Mouse (Mus musculus) cerebellum, adult 2 months (tissue): ENCODE results near the gene Ksr1. TPM values are rescaled to one million over a fixed set of nuclear protein-coding genes. Genes with fewer than 3 reads are reported as not detected.

Experiments used
- DNase-seq, 2 experiments: peaks; one replicate each; pipeline ENCODE4 v3.0.0; 2021
- H3K27ac ChIP-seq: fragments of 200-500 bp; 2 replicates; pipeline ENCODE4 v1.5.1; 2012; ENCODE audit warnings: low read length, control low read depth, inconsistent platforms; ENCODE audit not compliant: insufficient read depth
- H3K27me3 ChIP-seq: fragments of 200-500 bp; 2 replicates; pipeline ENCODE4 v1.6.1; 2012; ENCODE audit warnings: inconsistent platforms, mild to moderate bottlenecking, low read length, moderate library complexity; ENCODE audit not compliant: control insufficient read depth, insufficient read depth
- H3K4me1 ChIP-seq: fragments of 200-500 bp; 2 replicates; pipeline ENCODE4 v1.6.1; 2011; ENCODE audit warnings: low read length; ENCODE audit not compliant: control insufficient read depth, insufficient read depth
- H3K4me3 ChIP-seq: fragments of 200-500 bp; replicated peaks from 2 replicates; pipeline ENCODE3; 2011; ENCODE audit warnings: mild to moderate bottlenecking, low read depth, low read length, control low read depth; ENCODE audit not compliant: insufficient read depth
- CTCF ChIP-seq: fragments of 200-500 bp; IDR thresholded peaks from 2 replicates; pipeline ENCODE4 v1.5.1; 2011; ENCODE audit warnings: low read depth, mild to moderate bottlenecking, control low read depth, low read length, moderate library complexity, borderline replicate concordance; ENCODE audit not compliant: insufficient read depth
- POLR2A ChIP-seq: fragments of 200-500 bp; IDR thresholded peaks from 2 replicates; pipeline ENCODE4 v1.6.1; 2011; ENCODE audit warnings: low read length, control low read depth, borderline replicate concordance; ENCODE audit not compliant: insufficient read depth
- WGBS: fragments of 180-500 bp; shearing (Covaris S2); methylation state at CpG from one replicate; pipeline ENCODE4 v1.1.7; 2018; 5-methylcytosine and 5-hydroxymethylcytosine counted together
- polyA plus RNA-seq: library from polyadenylated mRNA; depleted of rRNA; stranded (reverse); fragments of >200 nt; gene quantifications from 2 replicates; pipeline ENCODE4 v1.2.3, GENCODE M21; 2012; rRNA removed

The Ksr1 gene
- 22.4 and 23.2 TPM in 2 replicates for polyA plus RNA-seq

GRCm38 (mm10) chr11:79146331-79146767 is at the start of gene Ksr1:
TSS of gene Ksr1 (minus strand) at chr11:79146407.
- no peaks in the 10 kb centered on the region for H3K27me3 ChIP-seq
- DNase-seq = peak; percentile 91 to 92
- H3K4me3 ChIP-seq = peak within 1 kb of the TSS; percentile 63
- under 1% methylated on average over 41 of the region's 42 CpGs for WGBS
- H3K27ac ChIP-seq = no peak within 1 kb of the TSS
- no peaks in the 10 kb centered on the region for H3K4me1 ChIP-seq
- TF ChIP-seq CTCF = no peak
- peak; percentile 84 for TF ChIP-seq POLR2A

GRCm38 (mm10) chr11:79192176-79192575 is 46.0 kb upstream of the Ksr1 start:
- WGBS = 44% methylated on average over 1 of the region's 1 CpGs
- no peak for DNase-seq

GRCm38 (mm10) chr11:79191214-79191613 is 45.0 kb upstream of the Ksr1 start:
- H3K27me3 ChIP-seq = no peaks in the 10 kb centered on the region
- H3K4me3 ChIP-seq = no peak overlapping the region
- H3K27ac ChIP-seq = no peak overlapping the region
- DNase-seq = no peak
- 45% methylated on average over 4 of the region's 4 CpGs for WGBS
- TF ChIP-seq CTCF (no peak), POLR2A (no peak)
- H3K4me1 ChIP-seq = no peaks in the 10 kb centered on the region; the same call in 1 of the 2 replicates

More at GRCm38 (mm10) chr11:79192176-79192575, 46.0 kb upstream of the Ksr1 start:
- no peaks in the 10 kb centered on the region for H3K27me3 ChIP-seq
- H3K4me1 ChIP-seq = no peaks in the 10 kb centered on the region; the same call in 1 of the 2 replicates
- TF ChIP-seq CTCF (peak; percentile 13; the same call in 1 of the 2 replicates), POLR2A (no peak)
- no peak overlapping the region for H3K4me3 ChIP-seq
- no peak overlapping the region for H3K27ac ChIP-seq

GRCm38 (mm10) chr11:79190257-79190656 is 44.0 kb upstream of the Ksr1 start:
- Histone ChIP-seq H3K4me3 (no peak overlapping the region), H3K27ac (no peak overlapping the region), H3K4me1 (no peaks in the 10 kb centered on the region; the same call in 1 of the 2 replicates), H3K27me3 (no peaks in the 10 kb centered on the region)
- no peak for DNase-seq
- 95% methylated on average over 2 of the region's 2 CpGs for WGBS
- TF ChIP-seq POLR2A = no peak
- TF ChIP-seq CTCF = no peak

GRCm38 (mm10) chr11:79188176-79188575 is 42.0 kb upstream of the Ksr1 start:
- Histone ChIP-seq H3K27ac (no peak overlapping the region), H3K4me1 (peaks cover 5% of the 10 kb centered on the region)
- DNase-seq = peak; percentile 53 to 81

GRCm38 (mm10) chr11:79187291-79187690 is 41.1 kb upstream of the Ksr1 start:
- TF ChIP-seq CTCF (no peak), POLR2A (no peak)
- peaks cover 5% of the 10 kb centered on the region for H3K4me1 ChIP-seq
- H3K4me3 ChIP-seq = no peak overlapping the region
- WGBS = 60% methylated on average over 4 of the region's 4 CpGs
- H3K27ac ChIP-seq = no peak overlapping the region
- H3K27me3 ChIP-seq = no peaks in the 10 kb centered on the region
- no peak for DNase-seq

More at GRCm38 (mm10) chr11:79188176-79188575, 42.0 kb upstream of the Ksr1 start:
- WGBS = 17% methylated on average over 6 of the region's 6 CpGs
- TF ChIP-seq POLR2A (no peak), CTCF (no peak)
- Histone ChIP-seq H3K4me3 (no peak overlapping the region), H3K27me3 (no peaks in the 10 kb centered on the region)

- Histone ChIP-seq H3K27me3 (no peaks in the 10 kb centered on the region), H3K4me1 (peaks cover 5% of the 10 kb centered on the region), H3K4me3 (no peak overlapping the region), H3K27ac (no peak overlapping the region)
- 94% methylated on average over 6 of the region's 6 CpGs for WGBS
- no peak for TF ChIP-seq CTCF
- TF ChIP-seq POLR2A = no peak
- no peak for DNase-seq
These were observed 39.5 kb upstream of the Ksr1 start for GRCm38 (mm10) chr11:79185683-79186082.

GRCm38 (mm10) chr11:79184126-79184888 is 38.1 kb upstream of the Ksr1 start:
- 51% methylated on average over 3 of the region's 3 CpGs for WGBS
- no peak for TF ChIP-seq CTCF
- no peak for TF ChIP-seq POLR2A
- Histone ChIP-seq H3K4me1 (peaks cover 5% of the 10 kb centered on the region), H3K27me3 (no peaks in the 10 kb centered on the region), H3K4me3 (no peak overlapping the region), H3K27ac (no peak overlapping the region)
- DNase-seq = peak in 1 of 2 experiments; percentile 11
